In the genomic region with DNA sequence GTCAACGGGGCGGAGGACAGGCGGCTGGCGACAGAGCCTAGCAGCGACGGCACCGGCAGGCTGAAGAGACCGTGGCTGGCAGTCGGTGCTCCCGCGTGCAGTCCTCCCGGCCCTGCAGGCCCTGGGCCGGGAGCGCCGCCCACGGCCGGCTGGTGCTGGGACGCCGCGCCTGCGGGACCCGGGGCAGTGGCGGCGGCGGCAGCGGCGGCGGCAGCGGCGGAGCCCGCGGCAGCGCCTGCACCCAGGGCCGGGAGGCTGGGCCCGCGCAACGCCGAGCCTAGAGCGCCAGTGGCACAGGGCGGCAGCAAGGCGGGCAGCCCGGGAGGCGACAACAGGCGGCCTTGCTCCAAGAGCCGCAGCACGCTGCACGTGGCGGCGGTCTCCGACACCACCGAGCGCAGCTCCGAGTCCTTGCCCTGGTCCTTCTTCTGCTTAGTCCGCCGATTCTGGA, we compare ENCODE assay signal across 9 mouse cellular contexts. TPM values are rescaled to one million over a fixed set of nuclear protein-coding genes. Genes with fewer than 3 reads are reported as not detected.
DNase-seq lines count a peak whose midpoint lies in the region; ATAC-seq and TF ChIP-seq lines count a peak whose summit lies in the region.
"Had no signal": no experiment of that assay in that cellular context is flagged by ENCODE, and none has a peak within 500 bp of the region (broad histone marks: within the 10 kb centered on the region; RNA-seq: fewer than 3 reads in every experiment).

No protein-coding gene starts in this region.

- no peak for TF ChIP-seq POLR2A in liver, adult 2 months (IDR thresholded peaks at IDR 0.05; ENCODE audit: extremely low read depth, insufficient read depth, low read length)

- no peak for DNase-seq in kidney, adult 8-10 months
- DNase-seq in brain, adult 2 months (ENCODE audit: low read depth, low spot score): peak; percentile 36
- DNase-seq in liver, adult 2 months (ENCODE audit: extremely low read depth, low read depth, low spot score): no peak
- DNase-seq in frontal cortex, adult 2 months (ENCODE audit: extremely low spot score in 1 of 2, low spot score in 1 of 2): no peak
- no peak for DNase-seq in layer of hippocampus, postnatal 36 days

- H3K27ac ChIP-seq in kidney, embryonic 14.5 days (ENCODE audit: low read depth, low read length): no peak overlapping the region
- H3K27ac ChIP-seq in heart, embryonic 16.5 days (ENCODE audit: low read length): no peak overlapping the region
- H3K27ac ChIP-seq in liver, adult 2 months (replicated peaks; ENCODE audit: insufficient read depth, low read depth, low read length): no peak overlapping the region
- no peak overlapping the region for H3K27ac ChIP-seq in neural tube, embryonic 15.5 days (replicated peaks)

- peaks cover 22% of the 10 kb centered on the region for H3K4me1 ChIP-seq in kidney, embryonic 14.5 days (ENCODE audit: control insufficient read depth, insufficient read depth, low read length)
- H3K4me1 ChIP-seq in heart, embryonic 16.5 days (ENCODE audit: control insufficient read depth, insufficient read depth, low read length): peaks cover 17% of the 10 kb centered on the region
- H3K4me1 ChIP-seq in liver, adult 2 months (ENCODE audit: control insufficient read depth, insufficient read depth, low read length): no peaks in the 10 kb centered on the region
- H3K4me1 ChIP-seq in neural tube, embryonic 15.5 days: peaks cover 26% of the 10 kb centered on the region

- H3K36me3 ChIP-seq in kidney, embryonic 14.5 days (ENCODE audit: control insufficient read depth, insufficient read depth, low read length): no peaks in the 10 kb centered on the region
- no peaks in the 10 kb centered on the region for H3K36me3 ChIP-seq in heart, embryonic 16.5 days (ENCODE audit: control insufficient read depth, insufficient read depth)
- H3K36me3 ChIP-seq in liver, adult 2 months (ENCODE audit: control insufficient read depth, insufficient read depth, low read length): no peaks in the 10 kb centered on the region
- H3K36me3 ChIP-seq in neural tube, embryonic 15.5 days: no peaks in the 10 kb centered on the region

- peak overlapping the region; percentile 12; the same call in 1 of the 2 replicates for H3K9ac ChIP-seq in kidney, embryonic 14.5 days (ENCODE audit: low read depth, low read length)
- H3K9ac ChIP-seq in heart, embryonic 16.5 days (ENCODE audit: low read length): peak overlapping the region; percentile 21; the same call in 1 of the 2 replicates
- no peak overlapping the region for H3K9ac ChIP-seq in liver, adult 2 months (ENCODE audit: low read depth, low read length)
- H3K9ac ChIP-seq in neural tube, embryonic 15.5 days (replicated peaks): no peak overlapping the region

- ATAC-seq in kidney, embryonic 14.5 days (ENCODE audit: low FRiP score, low TSS enrichment): peak; percentile 44; the same call in 1 of the 2 replicates
- no peak; the same call in 1 of the 2 replicates for ATAC-seq in heart, embryonic 16.5 days (replicated peaks; ENCODE audit: extremely low read depth, insufficient read depth, low FRiP score)
- peak; percentile 57; the same call in 1 of the 2 replicates for ATAC-seq in neural tube, embryonic 15.5 days (ENCODE audit: low FRiP score)

- TF ChIP-seq CTCF in liver, adult 2 months (IDR thresholded peaks at IDR 0.05; ENCODE audit: low read depth, low read length): no peak

- H3K4me2 ChIP-seq in kidney, embryonic 14.5 days (replicated peaks; ENCODE audit: low read depth, low read length): peak overlapping the region; percentile 60
- peak overlapping the region; percentile 77 for H3K4me2 ChIP-seq in heart, embryonic 16.5 days (ENCODE audit: low read depth, low read length)
- peak overlapping the region; percentile 64 for H3K4me2 ChIP-seq in neural tube, embryonic 15.5 days

- under 1% methylated on average over 50 of the region's 55 CpGs for WGBS in kidney, embryonic 14.5 days
- WGBS in heart, embryonic 16.5 days: under 1% methylated on average over 53 of the region's 55 CpGs
- WGBS in liver, adult 2 months: 2% methylated on average over 54 of the region's 55 CpGs
- WGBS in neural tube, embryonic 15.5 days: 0% methylated on average over 50 of the region's 55 CpGs

- H3K27me3 ChIP-seq in kidney, embryonic 14.5 days (ENCODE audit: control insufficient read depth, insufficient read depth, low read length): peaks cover 99% of the 10 kb centered on the region
- H3K27me3 ChIP-seq in heart, embryonic 16.5 days (ENCODE audit: control insufficient read depth, insufficient read depth, low read length): peaks cover 98% of the 10 kb centered on the region
- H3K27me3 ChIP-seq in liver, adult 2 months (ENCODE audit: control insufficient read depth, insufficient read depth, low read length): peaks cover 28% of the 10 kb centered on the region
- peaks cover 96% of the 10 kb centered on the region for H3K27me3 ChIP-seq in neural tube, embryonic 15.5 days (replicated peaks)

- H3K9me3 ChIP-seq in kidney, embryonic 14.5 days (ENCODE audit: control insufficient read depth, low read length): no peaks in the 10 kb centered on the region
- no peaks in the 10 kb centered on the region for H3K9me3 ChIP-seq in heart, embryonic 16.5 days (replicated peaks; ENCODE audit: control insufficient read depth, low read length)
- H3K9me3 ChIP-seq in neural tube, embryonic 15.5 days (replicated peaks): no peaks in the 10 kb centered on the region

- no peaks in the 10 kb centered on the region for H3K79me2 ChIP-seq in liver, adult 2 months (ENCODE audit: control insufficient read depth, insufficient read depth, low read length)

- peak overlapping the region; percentile 32 for H3K4me3 ChIP-seq in kidney, embryonic 14.5 days (ENCODE audit: low read length)
- peak overlapping the region; percentile 51 for H3K4me3 ChIP-seq in heart, embryonic 16.5 days (ENCODE audit: low read length)
- peak overlapping the region; percentile 29; the same call in 1 of the 2 replicates for H3K4me3 ChIP-seq in liver, adult 2 months (ENCODE audit: insufficient read depth, low read depth, low read length)
- H3K4me3 ChIP-seq in neural tube, embryonic 15.5 days (replicated peaks): peak overlapping the region; percentile 32

RNA-seq across cellular contexts. Expression of gene Vax1, which starts 3.5 kb away (rescaled TPM):
- not detected in 2 replicates for polyA plus RNA-seq in kidney, embryonic 14.5 days (2014; fragmentation: Nextera tagmentation; extraction: Ambion mirVana)
- not detected in 2 replicates for polyA plus RNA-seq in heart, embryonic 16.5 days (2015; fragmentation: Nextera tagmentation; extraction: Ambion mirVana)
- not detected in 2 replicates for total RNA-seq in liver, adult 2 months (2014; rRNA removed)
- not detected in 2 replicates for polyA plus RNA-seq in liver, adult 2 months (2012; rRNA removed)
- polyA plus RNA-seq in neural tube, embryonic 15.5 days (2015; fragmentation: Nextera tagmentation; extraction: Ambion mirVana): not detected in 2 replicates
- 2.8 and 2.9 TPM in 2 replicates for polyA plus RNA-seq in frontal cortex, adult 2 months (2012; rRNA removed)
- total RNA-seq in layer of hippocampus, postnatal 36 days (2021): 1 to 10 TPM; 1.1 to 2.1 TPM
- polyA plus RNA-seq: large intestine, adult 2 months had no signal

RNA-seq across cellular contexts. Expression of gene Kcnk18, which starts 52.7 kb away (rescaled TPM):
- not detected in 2 replicates for polyA plus RNA-seq in kidney, embryonic 14.5 days (2014; fragmentation: Nextera tagmentation; extraction: Ambion mirVana)
- not detected in 2 replicates for polyA plus RNA-seq in heart, embryonic 16.5 days (2015; fragmentation: Nextera tagmentation; extraction: Ambion mirVana)
- not detected in 2 replicates for total RNA-seq in liver, adult 2 months (2014; rRNA removed)
- not detected in 2 replicates for polyA plus RNA-seq in liver, adult 2 months (2012; rRNA removed)
- 0.14 and 0.27 TPM in 2 replicates for polyA plus RNA-seq in neural tube, embryonic 15.5 days (2015; fragmentation: Nextera tagmentation; extraction: Ambion mirVana)
- not detected in 2 replicates for polyA plus RNA-seq in frontal cortex, adult 2 months (2012; rRNA removed)
- total RNA-seq in layer of hippocampus, postnatal 36 days (2021): not detected
- polyA plus RNA-seq: large intestine, adult 2 months had no signal

Comparison
In these comparisons a context has a peak if more than half of its experiments do, and no peak if none do; other contexts are left out.
1. H3K9ac ChIP-seq: peak in kidney, embryonic 14.5 days (single experiment) and heart, embryonic 16.5 days (single experiment); none in liver, adult 2 months (single experiment) and neural tube, embryonic 15.5 days (single experiment).
2. Peak in every context shown above with its lines, with median percentiles within 50 percentile points of each other: H3K4me2 ChIP-seq and H3K4me3 ChIP-seq.